Mouse (Mus musculus) stomach, postnatal 0 days (tissue): ENCODE results near the gene Ccdc32. TPM values are rescaled to one million over a fixed set of nuclear protein-coding genes. Genes with fewer than 3 reads are reported as not detected.

ENCODE experiments used
- ATAC-seq: fragments of 200-750 bp; cut with Nextera tagmentation; 2 replicates; pipeline ENCODE4 v1.8.0; 2017; ENCODE audit not compliant: low FRiP score, low TSS enrichment
- DNase-seq: peaks from one replicate; pipeline ENCODE4 v3.0.0-alpha.2; 2016; ENCODE audit warnings: low spot score
- H3K27ac ChIP-seq: fragments of 300-500 bp; sonication (generic); replicated peaks from 2 replicates; pipeline ENCODE4 v1.5.1; 2014; ENCODE audit warnings: mild to moderate bottlenecking, control low read depth
- H3K27me3 ChIP-seq: fragments of 300-500 bp; sonication (generic); 2 replicates; pipeline ENCODE4 v1.6.1; 2014; ENCODE audit warnings: low read length; ENCODE audit not compliant: control insufficient read depth, insufficient read depth
- H3K36me3 ChIP-seq: fragments of 300-500 bp; sonication (generic); 2 replicates; pipeline ENCODE4 v1.6.1; 2014; ENCODE audit warnings: low read length, mixed read lengths; ENCODE audit not compliant: control insufficient read depth, insufficient read depth
- H3K4me1 ChIP-seq: fragments of 300-500 bp; sonication (generic); replicated peaks from 2 replicates; pipeline ENCODE4 v1.6.1; 2014; ENCODE audit warnings: antibody characterized with exemption; ENCODE audit not compliant: control insufficient read depth, insufficient read depth
- H3K4me2 ChIP-seq: fragments of 300-500 bp; sonication (generic); replicated peaks from 2 replicates; pipeline ENCODE4 v1.6.1; 2014; ENCODE audit warnings: low read depth, mild to moderate bottlenecking, control low read depth, moderate library complexity
- H3K4me3 ChIP-seq: fragments of 300-500 bp; sonication (generic); 2 replicates; pipeline ENCODE4 v1.5.1; 2014; ENCODE audit warnings: low read depth, low read length, control low read depth
- H3K9ac ChIP-seq: fragments of 300-500 bp; sonication (generic); 2 replicates; pipeline ENCODE4 v1.6.1; 2014; ENCODE audit warnings: mild to moderate bottlenecking, low read length, control low read depth, mixed read lengths
- H3K9me3 ChIP-seq: fragments of 300-500 bp; sonication (generic); 2 replicates; pipeline ENCODE4 v1.6.1; 2016; ENCODE audit warnings: low read length; ENCODE audit not compliant: control insufficient read depth
- CTCF ChIP-seq: IDR thresholded peaks from 2 replicates; pipeline ENCODE4 v1.5.1; 2016; ENCODE audit warnings: antibody characterized with exemption, low read depth, mild to moderate bottlenecking, moderate library complexity
- EP300 ChIP-seq: optimal IDR thresholded peaks from 2 replicates; pipeline ENCODE3; 2016; ENCODE audit warnings: antibody characterized with exemption
- WGBS: fragments of 180-500 bp; shearing (Covaris S2); extraction: QIAGEN DNeasy Blood & Tissue Kit; methylation state at CpG from one replicate; pipeline ENCODE4 v1.1.7; 2014; 5-methylcytosine and 5-hydroxymethylcytosine counted together
- polyA plus RNA-seq: library from polyadenylated mRNA; unstranded; fragments of >200 nt; fragmentation: Nextera tagmentation; extraction: Ambion mirVana; gene quantifications from 2 replicates; pipeline ENCODE4 v1.2.1, GENCODE M21; 2015

Ccdc32 gene
- polyA plus RNA-seq, 1 experiment from 2014 or later, result 21.3 TPM

GRCm38 (mm10) chr2:119046649-119047611, 17.7 kb upstream of the Ccdc32 start, which contains the start of gene Knl1:
TSS of gene Knl1 (plus strand) at chr2:119047119.
- H3K4me3 ChIP-seq, result peak within 1 kb of the TSS; percentile 89
- no peaks in the 10 kb centered on the region for H3K27me3 ChIP-seq
- peak; percentile 96 for DNase-seq
- H3K9ac ChIP-seq, result peak within 1 kb of the TSS; percentile 72
- no peaks in the 10 kb centered on the region for H3K9me3 ChIP-seq
- peak; percentile 95 for ATAC-seq
- H3K27ac ChIP-seq, result peak within 1 kb of the TSS; percentile 90
- no peak for TF ChIP-seq EP300
- no peak for TF ChIP-seq CTCF
- peak within 1 kb of the TSS; percentile 58 for H3K4me2 ChIP-seq
- H3K36me3 ChIP-seq, result no peaks in the 10 kb centered on the region
- under 1% methylated on average over 77 of the region's 77 CpGs for whole genome bisulfite sequencing
- H3K4me1 ChIP-seq, result no peaks in the 10 kb centered on the region

DNA sequence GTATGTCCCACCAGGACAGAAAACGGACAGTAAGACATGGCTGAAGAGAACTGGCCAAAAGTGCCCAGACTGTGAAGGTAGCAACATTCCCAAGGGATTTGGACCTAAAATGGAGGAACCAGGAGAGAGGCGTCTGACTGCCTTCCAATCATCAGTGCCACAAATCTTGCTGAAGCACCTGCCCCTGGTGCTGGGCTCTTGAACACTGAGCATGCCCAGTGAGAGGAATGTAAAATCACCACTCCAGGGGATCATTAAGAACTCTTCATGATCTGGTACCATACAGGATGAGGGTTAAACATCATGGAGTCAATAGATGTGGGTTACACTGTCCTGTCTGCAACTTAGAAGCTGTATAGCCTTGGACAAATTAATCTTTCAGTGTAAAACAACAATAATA, 16.0 kb upstream of the Ccdc32 start:
- H3K9ac ChIP-seq, result no peak overlapping the region
- 78% methylated on average over 2 of the region's 2 CpGs for WGBS
- no peak for DNase-seq
- no peaks in the 10 kb centered on the region for H3K36me3 ChIP-seq
- ATAC-seq, result no peak
- no peak overlapping the region for H3K4me2 ChIP-seq
- H3K4me3 ChIP-seq, result no peak overlapping the region
- TF ChIP-seq EP300 (no peak), CTCF (no peak)
- H3K27ac ChIP-seq, result no peak overlapping the region
- H3K9me3 ChIP-seq, result no peaks in the 10 kb centered on the region
- no peaks in the 10 kb centered on the region for H3K4me1 ChIP-seq
- no peaks in the 10 kb centered on the region for H3K27me3 ChIP-seq

DNA sequence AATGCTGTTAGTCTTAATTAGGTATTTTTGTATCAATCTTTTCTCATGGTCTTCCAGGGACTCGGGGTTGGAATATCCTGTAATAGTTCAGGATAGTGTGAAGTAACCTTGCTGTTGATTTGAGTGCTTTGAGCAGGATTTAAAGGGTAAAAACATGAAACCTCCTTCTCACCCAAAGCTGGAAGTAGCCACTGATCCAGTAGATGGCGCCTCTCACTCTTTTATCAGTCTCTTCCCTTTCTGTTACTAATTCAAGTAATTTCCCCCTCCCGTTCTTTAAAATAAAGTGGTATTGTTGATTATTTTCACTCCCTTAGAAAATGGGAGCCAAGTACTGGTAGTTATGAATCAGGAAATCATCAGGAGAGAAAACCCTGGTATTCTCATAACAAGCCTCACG, 11.7 kb upstream of the Ccdc32 start:
- no peak overlapping the region for H3K27ac ChIP-seq
- no peaks in the 10 kb centered on the region for H3K27me3 ChIP-seq
- no peaks in the 10 kb centered on the region for H3K4me1 ChIP-seq
- H3K4me3 ChIP-seq, result no peak overlapping the region
- peaks cover 8% of the 10 kb centered on the region for H3K36me3 ChIP-seq
- H3K9me3 ChIP-seq, result no peaks in the 10 kb centered on the region
- ATAC-seq (no peak), DNase-seq (peak; percentile 42)
- WGBS, result 39% methylated on average over 4 of the region's 4 CpGs
- no peak overlapping the region for H3K9ac ChIP-seq
- TF ChIP-seq CTCF (peak; percentile 70), EP300 (no peak)
- no peak overlapping the region for H3K4me2 ChIP-seq

DNA sequence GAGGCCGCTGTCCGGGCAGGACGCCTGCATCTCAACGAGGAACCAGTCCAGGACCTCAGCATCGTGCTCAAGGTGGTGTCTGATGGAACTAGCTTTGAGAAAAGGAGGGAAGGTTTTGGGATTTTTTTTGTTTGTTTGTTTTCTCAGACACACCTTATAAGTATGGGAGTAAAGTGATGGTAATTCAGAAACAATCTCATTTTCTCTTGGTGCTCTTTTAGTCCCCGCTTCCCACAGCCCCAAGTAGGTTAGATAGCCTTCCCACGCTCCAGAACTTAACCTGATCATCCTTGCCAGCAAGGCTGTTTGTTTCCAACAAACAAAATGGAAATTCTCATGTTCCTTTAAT, 6.2 kb upstream of the Ccdc32 start:
- DNase-seq (no peak), ATAC-seq (no peak)
- 12% methylated on average over 7 of the region's 7 CpGs for WGBS
- peak overlapping the region; percentile 86 for H3K4me3 ChIP-seq
- peak overlapping the region; percentile 81; the same call in 1 of the 2 replicates for H3K27ac ChIP-seq
- H3K4me2 ChIP-seq, result peak overlapping the region; percentile 83
- H3K9ac ChIP-seq, result peak overlapping the region; percentile 85
- TF ChIP-seq EP300, result no peak
- TF ChIP-seq CTCF, result no peak
- no peaks in the 10 kb centered on the region; the same call in 1 of the 2 replicates for H3K4me1 ChIP-seq
- no peaks in the 10 kb centered on the region for H3K27me3 ChIP-seq
- H3K9me3 ChIP-seq, result no peaks in the 10 kb centered on the region
- H3K36me3 ChIP-seq, result peaks cover 8% of the 10 kb centered on the region

DNA sequence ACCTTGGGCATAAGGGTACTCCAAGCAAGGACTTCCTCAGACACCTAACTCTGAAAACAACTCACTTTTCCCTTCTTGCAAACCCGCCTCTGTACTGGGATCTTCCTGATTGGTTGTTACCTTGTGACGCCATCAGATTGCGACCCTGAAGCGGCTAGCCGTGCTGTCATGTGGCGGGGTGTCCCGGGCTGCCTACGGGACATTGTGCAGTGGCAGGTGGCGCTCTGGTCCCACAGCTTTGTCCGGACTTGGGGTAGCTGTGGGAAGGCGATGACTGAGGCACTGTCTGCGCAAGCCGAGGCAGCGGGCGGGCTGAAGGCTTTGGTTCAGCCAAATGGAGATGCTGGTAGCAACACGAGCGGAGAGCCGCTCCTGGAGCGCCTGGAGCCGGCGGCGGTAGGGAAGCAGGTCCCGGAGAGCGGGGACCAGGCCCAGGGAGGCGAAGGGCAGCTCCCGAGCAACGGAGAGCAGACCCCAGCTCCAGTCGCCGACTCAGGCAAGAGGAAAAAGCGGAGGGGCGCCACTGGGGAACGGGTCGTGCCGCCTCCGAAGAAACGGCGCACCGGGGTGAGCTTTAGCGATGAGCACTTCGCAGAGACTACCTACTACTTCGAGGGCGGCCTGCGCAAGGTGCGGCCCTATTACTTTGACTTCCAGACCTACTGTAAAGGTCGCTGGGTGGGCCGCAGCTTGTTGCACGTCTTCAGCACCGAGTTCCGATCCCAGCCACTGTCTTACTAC, 5.6 kb upstream of the Ccdc32 start, which contains the start of gene Rpusd2:
Gene Rpusd2 (plus strand): TSS at position 135 of the 741 bp plus-strand sequence.
- under 1% methylated on average over 48 of the region's 49 CpGs for WGBS
- peak within 1 kb of the TSS; percentile 83 for H3K4me2 ChIP-seq
- no peaks in the 10 kb centered on the region for H3K9me3 ChIP-seq
- TF ChIP-seq EP300 (no peak), CTCF (peak; percentile 59)
- DNase-seq (peak; percentile 96), ATAC-seq (peak; percentile 97)
- peaks cover 8% of the 10 kb centered on the region for H3K36me3 ChIP-seq
- peak within 1 kb of the TSS; percentile 86 for H3K4me3 ChIP-seq
- peak within 1 kb of the TSS; percentile 81 for H3K27ac ChIP-seq
- peak within 1 kb of the TSS; percentile 85 for H3K9ac ChIP-seq
- H3K27me3 ChIP-seq, result no peaks in the 10 kb centered on the region
- no peaks in the 10 kb centered on the region; the same call in 1 of the 2 replicates for H3K4me1 ChIP-seq
